Mouse (Mus musculus) thymus, adult 2 months (tissue): ENCODE data around the gene Fndc3b. TPM values are rescaled to one million over a fixed set of nuclear protein-coding genes. Genes with fewer than 3 reads are reported as not detected.

Experiments
- DNase-seq: peaks from one replicate; pipeline ENCODE4 v3.0.0; 2021
- H3K27ac ChIP-seq: fragments of 200-500 bp; 2 replicates; pipeline ENCODE4 v1.5.1; 2012; ENCODE audit warnings: low read length, control low read depth; ENCODE audit not compliant: control insufficient read depth, insufficient read depth
- H3K27me3 ChIP-seq: fragments of 200-500 bp; 2 replicates; pipeline ENCODE4 v1.6.1; 2012; ENCODE audit warnings: mild to moderate bottlenecking, low read length, moderate library complexity, mixed read lengths; ENCODE audit not compliant: control insufficient read depth, insufficient read depth
- H3K36me3 ChIP-seq: fragments of 200-500 bp; 2 replicates; pipeline ENCODE4 v1.6.1; 2012; ENCODE audit warnings: mild to moderate bottlenecking, low read length, moderate library complexity; ENCODE audit not compliant: control insufficient read depth, insufficient read depth
- H3K4me1 ChIP-seq: fragments of 200-500 bp; replicated peaks from 2 replicates; pipeline ENCODE4 v1.6.1; 2012; ENCODE audit warnings: low read length; ENCODE audit not compliant: control insufficient read depth, insufficient read depth
- H3K4me3 ChIP-seq: fragments of 200-500 bp; 2 replicates; pipeline ENCODE4 v1.5.1; 2012; ENCODE audit warnings: mild to moderate bottlenecking, low read length, control low read depth, moderate library complexity; ENCODE audit not compliant: control insufficient read depth, insufficient read depth
- CTCF ChIP-seq: fragments of 200-500 bp; IDR thresholded peaks from 2 replicates; pipeline ENCODE4 v1.5.1; 2012; ENCODE audit warnings: mild to moderate bottlenecking, control low read depth, low read length, moderate library complexity, borderline replicate concordance; ENCODE audit not compliant: control insufficient read depth, poor library complexity, insufficient read depth; ENCODE audit errors: extremely low read depth
- POLR2A ChIP-seq: fragments of 200-500 bp; IDR thresholded peaks from 2 replicates; pipeline ENCODE4 v1.6.1; 2012; ENCODE audit warnings: mild to moderate bottlenecking, low read length, control low read depth, moderate library complexity; ENCODE audit not compliant: control insufficient read depth, poor library complexity, insufficient read depth; ENCODE audit errors: extremely low read depth
- WGBS: fragments of 180-500 bp; shearing (Covaris S2); methylation state at CpG from one replicate; pipeline ENCODE4 v1.1.7; 2018; 5-methylcytosine and 5-hydroxymethylcytosine counted together
- polyA plus RNA-seq: library from polyadenylated mRNA; depleted of rRNA; stranded (reverse); fragments of >200 nt; gene quantifications from 2 replicates; pipeline ENCODE4 v1.2.3, GENCODE M21; 2012

Gene Fndc3b
- polyA plus RNA-seq, 1 experiment, result 4.7 TPM

DNA sequence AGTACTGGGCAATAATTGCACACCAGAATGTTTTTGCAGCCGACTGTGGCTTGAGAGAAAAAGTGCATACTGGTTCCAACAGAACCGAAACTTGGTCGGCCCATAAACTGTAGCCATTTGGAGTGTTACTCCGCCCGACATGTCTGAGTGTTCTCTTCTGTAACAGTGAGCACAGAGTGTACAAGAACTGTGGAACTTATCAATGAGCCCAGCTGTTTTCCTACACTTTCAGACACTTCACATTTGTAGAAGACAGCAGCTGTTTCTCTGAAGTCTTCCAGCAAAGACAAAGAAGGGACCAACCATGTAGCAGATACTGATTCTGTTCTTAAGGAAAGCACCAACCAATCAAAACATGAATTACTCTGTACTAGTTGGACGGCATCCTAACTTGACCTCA, 191.6 kb downstream of the Fndc3b start:
- Histone ChIP-seq H3K4me3 (no peak overlapping the region), H3K27me3 (no peaks in the 10 kb centered on the region), H3K27ac (no peak overlapping the region), H3K36me3 (no peaks in the 10 kb centered on the region), H3K4me1 (0 out of 2 replicates have a peak, but pooled peaks cover 2% of the 10 kb centered on the region)
- DNase-seq, result no peak
- TF ChIP-seq CTCF (no peak), POLR2A (no peak)
- 92% methylated on average over 6 of the region's 6 CpGs for WGBS

DNA sequence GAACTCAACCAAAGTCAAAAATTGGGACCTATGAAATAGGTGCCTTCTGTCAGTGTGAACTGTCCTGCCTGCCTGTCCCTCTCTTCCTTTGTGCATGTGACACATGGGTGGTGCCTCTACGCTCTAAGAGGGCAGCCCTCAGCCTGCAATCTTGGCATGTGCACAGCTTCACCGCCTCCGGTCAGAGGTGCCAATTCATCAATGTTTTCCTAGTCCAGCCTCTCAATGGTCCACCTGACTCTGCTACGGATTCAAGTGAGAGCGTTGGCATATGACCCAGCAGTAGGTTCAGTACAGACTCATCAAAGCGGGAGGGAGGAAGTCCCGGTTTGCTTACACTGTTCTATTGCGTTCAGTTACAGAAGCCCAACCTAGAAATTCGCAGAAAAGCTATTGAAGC, 192.2 kb downstream of the Fndc3b start:
- whole genome bisulfite sequencing, result 95% methylated on average over 9 of the region's 9 CpGs
- Histone ChIP-seq H3K4me1 (0 out of 2 replicates have a peak, but pooled peaks cover 2% of the 10 kb centered on the region), H3K4me3 (no peak overlapping the region), H3K36me3 (no peaks in the 10 kb centered on the region), H3K27me3 (no peaks in the 10 kb centered on the region), H3K27ac (no peak overlapping the region)
- DNase-seq, result no peak
- TF ChIP-seq POLR2A (no peak), CTCF (no peak)

- TF ChIP-seq CTCF (no peak), POLR2A (no peak)
- Histone ChIP-seq H3K27ac (no peak overlapping the region), H3K36me3 (no peaks in the 10 kb centered on the region), H3K4me3 (no peak overlapping the region), H3K27me3 (no peaks in the 10 kb centered on the region), H3K4me1 (0 out of 2 replicates have a peak, but pooled peaks cover 2% of the 10 kb centered on the region)
- 72% methylated on average over 5 of the region's 5 CpGs for WGBS
- DNase-seq, result no peak
These were observed 194.6 kb downstream of the Fndc3b start for GRCm38 (mm10) chr3:27516536-27516935.

GRCm38 (mm10) chr3:27511765-27512164, 199.3 kb downstream of the Fndc3b start:
- H3K4me3 ChIP-seq, result no peak overlapping the region
- 86% methylated on average over 10 of the region's 10 CpGs for WGBS
- H3K4me1 ChIP-seq, result no peaks in the 10 kb centered on the region
- TF ChIP-seq POLR2A (no peak), CTCF (no peak)
- no peaks in the 10 kb centered on the region for H3K27me3 ChIP-seq
- H3K27ac ChIP-seq, result no peak overlapping the region
- no peak for DNase-seq
- H3K36me3 ChIP-seq, result no peaks in the 10 kb centered on the region

DNA sequence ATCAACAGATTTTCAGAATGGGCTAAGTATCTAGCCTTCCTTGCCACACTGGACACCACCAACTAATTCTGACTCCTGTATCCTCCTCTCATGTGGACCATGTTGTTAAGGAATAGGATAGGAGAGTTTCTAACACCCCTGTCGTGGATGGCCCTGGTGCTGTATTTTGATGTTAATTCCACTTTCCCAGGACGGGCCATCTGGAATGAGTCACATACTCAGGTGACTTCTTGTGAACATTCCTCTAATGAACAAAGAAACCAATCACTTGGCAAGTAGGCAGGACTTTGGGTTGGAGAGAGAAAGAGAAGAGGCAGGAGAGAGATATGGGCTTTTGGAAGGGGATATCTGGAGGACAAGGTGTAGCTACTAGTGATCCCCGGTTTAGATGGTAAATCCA, 204.2 kb downstream of the Fndc3b start:
- Histone ChIP-seq H3K36me3 (no peaks in the 10 kb centered on the region), H3K27ac (no peak overlapping the region), H3K27me3 (no peaks in the 10 kb centered on the region), H3K4me3 (no peak overlapping the region), H3K4me1 (no peaks in the 10 kb centered on the region)
- WGBS, result 97% methylated on average over 3 of the region's 3 CpGs
- no peak for DNase-seq
- TF ChIP-seq CTCF (no peak), POLR2A (no peak)

DNA sequence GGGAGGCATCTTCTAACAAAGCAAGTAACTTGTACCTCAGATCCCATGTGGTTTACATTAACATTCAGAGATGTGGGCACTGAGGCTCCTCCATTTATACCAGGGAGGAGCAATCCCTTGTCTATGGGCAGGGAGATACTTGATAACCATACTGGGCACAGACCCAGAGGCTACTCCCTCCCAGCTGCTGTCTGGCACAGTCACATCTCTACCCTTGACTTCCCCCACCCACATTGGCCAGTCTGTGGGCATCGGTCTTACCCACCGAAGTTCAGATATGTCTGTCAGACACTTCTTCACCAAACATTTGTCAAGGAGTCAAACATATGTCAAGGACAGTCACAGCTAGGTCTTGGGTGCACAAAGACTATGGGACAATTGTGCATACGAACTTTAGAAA, 205.5 kb downstream of the Fndc3b start:
- Histone ChIP-seq H3K4me3 (no peak overlapping the region), H3K4me1 (no peaks in the 10 kb centered on the region), H3K36me3 (no peaks in the 10 kb centered on the region), H3K27ac (no peak overlapping the region), H3K27me3 (no peaks in the 10 kb centered on the region)
- TF ChIP-seq POLR2A, result no peak
- no peak for TF ChIP-seq CTCF
- no peak for DNase-seq
- WGBS, result 96% methylated on average over 3 of the region's 3 CpGs
